Mouse (Mus musculus) midbrain, embryonic 14.5 days (tissue): ENCODE data around the gene Plxnc1. TPM values are rescaled to one million over a fixed set of nuclear protein-coding genes. Genes with fewer than 3 reads are reported as not detected.

Source experiments
- ATAC-seq: fragments of 200-750 bp; cut with Nextera tagmentation; 2 replicates; pipeline ENCODE4 v1.8.0; 2017; ENCODE audit warnings: moderate number of reproducible peaks, moderate library complexity; ENCODE audit not compliant: low FRiP score, low TSS enrichment
- DNase-seq: peaks from one replicate; pipeline ENCODE4 v3.0.0-alpha.2; 2015
- H3K27ac ChIP-seq: fragments of 300-500 bp; sonication (generic); replicated peaks from 2 replicates; pipeline ENCODE4 v1.5.1; 2014; ENCODE audit warnings: mild to moderate bottlenecking, low read depth, low read length, moderate library complexity
- H3K27me3 ChIP-seq: fragments of 300-500 bp; sonication (generic); 2 replicates; pipeline ENCODE4 v1.6.1; 2014; ENCODE audit warnings: low read length, control low read depth, mixed read lengths; ENCODE audit not compliant: control insufficient read depth, insufficient read depth
- H3K36me3 ChIP-seq: fragments of 300-500 bp; sonication (generic); 2 replicates; pipeline ENCODE4 v1.6.1; 2014; ENCODE audit warnings: low read length, control low read depth; ENCODE audit not compliant: control insufficient read depth, insufficient read depth
- H3K4me1 ChIP-seq: fragments of 300-500 bp; sonication (generic); 2 replicates; pipeline ENCODE4 v1.6.1; 2014; ENCODE audit warnings: mild to moderate bottlenecking, antibody characterized with exemption, low read length, control low read depth; ENCODE audit not compliant: control insufficient read depth, insufficient read depth
- H3K4me2 ChIP-seq: fragments of 300-500 bp; sonication (generic); 2 replicates; pipeline ENCODE4 v1.6.1; 2014; ENCODE audit warnings: mild to moderate bottlenecking, low read length, moderate library complexity
- H3K4me3 ChIP-seq: fragments of 300-500 bp; sonication (generic); replicated peaks from 2 replicates; pipeline ENCODE4 v1.5.1; 2014; ENCODE audit warnings: low read depth, low read length
- H3K9ac ChIP-seq: fragments of 300-500 bp; sonication (generic); replicated peaks from 2 replicates; pipeline ENCODE4 v1.6.1; 2014; ENCODE audit warnings: mild to moderate bottlenecking, low read length, moderate library complexity
- H3K9me3 ChIP-seq: fragments of 300-500 bp; sonication (generic); 2 replicates; pipeline ENCODE4 v1.6.1; 2016; ENCODE audit warnings: low read length, control low read depth, mixed read lengths; ENCODE audit not compliant: control insufficient read depth
- WGBS: fragments of 180-500 bp; shearing (Covaris S2); extraction: QIAGEN DNeasy Blood & Tissue Kit; methylation state at CpG from one replicate; pipeline ENCODE4 v1.1.7; 2014; 5-methylcytosine and 5-hydroxymethylcytosine counted together
- polyA plus RNA-seq: library from polyadenylated mRNA; unstranded; fragments of >200 nt; fragmentation: Nextera tagmentation; extraction: Ambion mirVana; gene quantifications from 2 replicates; pipeline ENCODE4 v1.2.1, GENCODE M21; 2014

The Plxnc1 gene
- polyA plus RNA-seq: 23.0 and 23.4 TPM in 2 replicates

DNA sequence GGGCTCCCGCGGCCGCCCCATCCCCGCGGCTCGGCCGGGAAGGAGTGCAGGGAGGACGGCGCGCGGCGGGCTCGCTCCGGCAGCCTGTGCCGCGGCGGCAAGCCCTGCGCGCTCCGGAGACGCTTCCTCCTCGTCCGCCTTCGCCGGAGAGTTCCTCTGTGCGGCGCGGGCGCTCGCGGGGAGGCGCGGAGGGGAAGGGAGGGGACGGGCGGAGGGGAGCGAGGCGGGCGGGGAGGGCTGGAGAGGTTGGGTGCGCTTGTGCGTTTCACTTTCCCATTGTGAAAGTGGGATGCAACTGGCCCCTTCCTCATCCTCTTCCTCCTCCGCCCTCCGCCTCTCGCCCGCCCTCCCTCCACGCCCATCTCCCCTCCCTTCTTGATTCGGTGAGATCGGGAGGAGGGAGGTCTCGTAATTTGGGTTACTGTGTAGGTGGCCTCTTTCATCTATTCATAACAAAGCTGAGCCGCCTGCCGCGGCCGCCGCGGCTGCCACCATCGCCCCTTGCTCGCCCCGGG, at the start of gene Plxnc1:
Plxnc1 (minus strand) TSS at position 145 of the 515 bp plus-strand sequence.
- H3K36me3 ChIP-seq: no peaks in the 10 kb centered on the region
- peak; percentile 70 for ATAC-seq
- peak within 1 kb of the TSS; percentile 93 for H3K9ac ChIP-seq
- H3K9me3 ChIP-seq: no peaks in the 10 kb centered on the region
- H3K4me2 ChIP-seq: peak within 1 kb of the TSS; percentile 76
- peak within 1 kb of the TSS; percentile 96 for H3K27ac ChIP-seq
- peak within 1 kb of the TSS; percentile 76 for H3K4me3 ChIP-seq
- peaks cover 24% of the 10 kb centered on the region for H3K4me1 ChIP-seq
- peak; percentile 88 for DNase-seq
- WGBS: under 1% methylated on average over 33 of the region's 57 CpGs
- H3K27me3 ChIP-seq: no peaks in the 10 kb centered on the region

DNA sequence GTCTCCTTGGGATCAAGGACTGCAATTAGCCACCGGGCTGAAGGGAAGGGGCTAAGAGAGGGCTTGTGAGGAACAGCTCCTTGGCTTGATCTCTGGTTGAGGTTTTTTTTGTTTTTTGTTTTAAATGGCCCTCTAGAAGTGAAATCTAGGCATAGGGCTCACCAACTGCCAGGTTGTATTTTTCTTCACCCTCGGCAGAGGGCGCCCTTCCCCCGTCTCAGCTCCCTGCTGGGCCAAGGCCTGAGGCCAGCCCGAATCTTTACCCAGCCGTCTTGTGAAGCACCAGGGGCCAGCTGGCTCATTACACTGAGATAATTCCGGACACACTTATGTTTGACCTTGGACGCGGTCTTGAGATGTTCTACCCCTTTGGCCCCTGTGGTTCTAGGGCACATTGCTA, 47.5 kb upstream of the Plxnc1 start:
- H3K4me2 ChIP-seq: peak overlapping the region; percentile 38; the same call in 1 of the 2 replicates
- no peaks in the 10 kb centered on the region for H3K27me3 ChIP-seq
- no peak overlapping the region for H3K9ac ChIP-seq
- H3K27ac ChIP-seq: no peak overlapping the region
- ATAC-seq (peak; percentile 43; the same call in 1 of the 2 replicates), DNase-seq (peak; percentile 82)
- no peaks in the 10 kb centered on the region for H3K9me3 ChIP-seq
- no peak overlapping the region for H3K4me3 ChIP-seq
- H3K36me3 ChIP-seq: no peaks in the 10 kb centered on the region
- H3K4me1 ChIP-seq: peaks cover 8% of the 10 kb centered on the region
- WGBS: 7% methylated on average over 9 of the region's 9 CpGs

DNA sequence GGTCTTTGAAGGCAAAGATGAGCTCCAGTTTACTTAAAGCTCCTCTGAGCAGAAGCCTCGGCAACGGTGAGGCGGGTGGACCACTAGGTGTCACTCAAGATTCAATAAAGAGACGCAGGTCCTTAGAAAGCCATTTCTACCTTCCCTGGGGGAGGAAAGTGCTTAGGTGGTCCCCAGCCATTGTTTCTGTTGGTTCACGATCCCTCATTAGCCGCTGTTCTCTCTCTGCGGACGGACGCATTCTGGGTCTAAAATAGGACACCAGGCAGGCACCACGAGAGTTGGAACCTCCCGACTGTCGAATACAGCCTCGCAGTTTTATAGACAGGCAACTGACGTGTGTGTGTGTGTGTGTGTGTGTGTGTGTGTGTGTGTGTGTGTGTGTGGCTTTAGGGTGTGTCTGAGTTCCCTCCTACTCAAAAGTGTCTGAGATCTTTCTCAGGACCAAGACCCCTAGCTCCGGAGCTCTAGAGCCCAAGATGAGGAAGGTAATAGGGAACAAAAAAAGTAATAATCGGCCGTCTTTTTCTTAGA, 47.0 kb upstream of the Plxnc1 start:
- peak overlapping the region; percentile 38 for H3K4me2 ChIP-seq
- H3K4me3 ChIP-seq: 0 out of 2 replicates have a peak overlapping the region, but pooled peaks have one; percentile 5
- H3K27me3 ChIP-seq: no peaks in the 10 kb centered on the region
- no peaks in the 10 kb centered on the region for H3K36me3 ChIP-seq
- H3K9me3 ChIP-seq: no peaks in the 10 kb centered on the region
- 0 out of 2 replicates have a peak overlapping the region, but pooled peaks have one; percentile 37 for H3K27ac ChIP-seq
- H3K9ac ChIP-seq: no peak overlapping the region
- 12% methylated on average over 17 of the region's 17 CpGs for WGBS
- ATAC-seq (peak; percentile 55; the same call in 1 of the 2 replicates), DNase-seq (peak; percentile 91)
- peaks cover 8% of the 10 kb centered on the region for H3K4me1 ChIP-seq

DNA sequence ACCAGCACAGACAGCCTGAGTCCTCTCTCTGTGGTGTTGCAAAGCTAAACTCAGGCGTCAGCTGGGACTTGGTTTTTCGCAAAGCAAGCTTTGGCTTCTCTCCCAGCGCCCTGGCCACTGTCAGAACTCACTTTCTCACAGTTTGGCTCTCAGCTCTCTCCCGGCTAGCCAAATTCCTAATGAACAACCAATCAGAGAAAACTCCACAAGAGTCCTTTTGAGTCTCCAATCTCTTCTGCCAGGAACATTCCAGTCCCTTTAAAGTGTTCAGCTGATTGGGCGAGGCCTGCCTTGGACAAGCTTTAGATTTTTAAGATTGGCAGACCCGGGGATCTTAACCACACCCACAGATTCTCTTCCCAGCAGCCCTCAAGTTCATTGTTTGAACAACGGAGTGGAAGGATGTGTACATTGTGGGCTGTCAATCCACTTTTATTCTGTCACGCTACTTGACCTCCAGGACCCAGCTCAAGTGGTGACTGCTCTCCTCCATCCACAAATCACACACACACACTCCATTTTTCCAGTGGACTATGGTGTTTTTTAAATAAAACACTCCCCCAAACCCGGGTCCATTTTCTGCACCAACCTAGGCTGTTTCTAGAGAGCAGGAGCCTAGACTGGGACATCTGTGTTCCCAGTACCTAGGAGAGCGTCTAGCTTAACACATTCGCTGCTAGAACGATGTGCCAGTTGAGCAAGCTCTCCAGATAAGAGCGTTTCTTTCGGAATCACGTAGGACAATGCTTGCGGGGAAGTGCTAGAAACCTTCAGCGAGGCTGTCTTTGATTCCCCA, 46.3 kb upstream of the Plxnc1 start:
- peak overlapping the region; percentile 37; the same call in 1 of the 2 replicates for H3K27ac ChIP-seq
- 0 out of 2 replicates have a peak overlapping the region, but pooled peaks have one; percentile 5 for H3K4me3 ChIP-seq
- H3K36me3 ChIP-seq: no peaks in the 10 kb centered on the region
- no peak overlapping the region for H3K9ac ChIP-seq
- ATAC-seq (peak; percentile 20; the same call in 1 of the 2 replicates), DNase-seq (peak; percentile 69)
- peaks cover 8% of the 10 kb centered on the region for H3K4me1 ChIP-seq
- WGBS: 16% methylated on average over 17 of the region's 17 CpGs
- H3K9me3 ChIP-seq: no peaks in the 10 kb centered on the region
- H3K4me2 ChIP-seq: peak overlapping the region; percentile 38
- H3K27me3 ChIP-seq: no peaks in the 10 kb centered on the region

DNA sequence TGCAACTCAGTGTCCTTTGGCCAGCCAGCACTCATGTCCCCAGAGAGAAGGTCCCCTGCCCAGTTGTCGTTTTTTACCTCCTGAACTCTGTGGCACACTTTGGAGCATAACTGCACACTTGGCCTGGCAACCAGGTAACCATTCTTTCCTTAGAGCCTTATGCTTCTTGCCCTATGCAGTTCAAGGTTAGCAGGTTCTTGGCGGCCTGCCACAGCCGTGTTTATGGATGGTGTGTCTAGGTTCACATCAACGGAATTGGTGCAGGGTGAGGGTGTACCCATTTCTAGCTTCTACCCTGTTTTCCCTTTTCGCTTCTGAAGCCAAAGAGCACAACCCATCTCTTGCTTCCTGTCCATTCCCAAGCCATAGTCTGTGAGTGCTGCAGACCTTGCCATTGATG, 44.7 kb upstream of the Plxnc1 start:
- Histone ChIP-seq H3K27me3 (no peaks in the 10 kb centered on the region), H3K9me3 (no peaks in the 10 kb centered on the region), H3K36me3 (no peaks in the 10 kb centered on the region), H3K4me1 (peaks cover 8% of the 10 kb centered on the region), H3K9ac (no peak overlapping the region), H3K4me3 (no peak overlapping the region), H3K27ac (no peak overlapping the region), H3K4me2 (no peak overlapping the region)
- WGBS: 93% methylated on average over 5 of the region's 5 CpGs
- ATAC-seq (no peak), DNase-seq (no peak)

DNA sequence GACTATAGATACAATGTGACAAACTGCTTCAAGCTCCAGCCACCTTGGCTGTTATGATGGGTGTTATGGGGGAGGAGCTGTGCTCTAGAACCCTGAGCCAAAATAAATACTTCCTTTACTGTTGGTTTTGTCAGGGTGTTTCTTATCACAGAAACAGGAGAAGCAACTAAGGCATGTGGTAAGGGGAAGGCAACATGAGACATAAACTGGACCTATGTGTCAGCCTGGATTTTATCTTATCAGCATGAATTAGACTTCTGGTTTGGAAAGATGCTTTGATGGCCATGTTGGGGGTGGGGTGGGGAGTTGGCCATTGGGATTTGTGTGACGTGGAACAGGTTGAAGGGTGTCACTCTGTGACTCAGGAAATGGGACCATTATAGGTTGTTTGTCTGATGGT, 40.5 kb upstream of the Plxnc1 start:
- H3K9me3 ChIP-seq: no peaks in the 10 kb centered on the region
- H3K36me3 ChIP-seq: no peaks in the 10 kb centered on the region
- H3K27me3 ChIP-seq: no peaks in the 10 kb centered on the region
- 72% methylated on average over 1 of the region's 1 CpGs for WGBS
- DNase-seq: no peak
- H3K4me2 ChIP-seq: no peak overlapping the region
- no peak overlapping the region for H3K9ac ChIP-seq
- no peak overlapping the region for H3K4me3 ChIP-seq
- no peak overlapping the region for H3K27ac ChIP-seq
- ATAC-seq: no peak
- H3K4me1 ChIP-seq: peaks cover 15% of the 10 kb centered on the region

DNA sequence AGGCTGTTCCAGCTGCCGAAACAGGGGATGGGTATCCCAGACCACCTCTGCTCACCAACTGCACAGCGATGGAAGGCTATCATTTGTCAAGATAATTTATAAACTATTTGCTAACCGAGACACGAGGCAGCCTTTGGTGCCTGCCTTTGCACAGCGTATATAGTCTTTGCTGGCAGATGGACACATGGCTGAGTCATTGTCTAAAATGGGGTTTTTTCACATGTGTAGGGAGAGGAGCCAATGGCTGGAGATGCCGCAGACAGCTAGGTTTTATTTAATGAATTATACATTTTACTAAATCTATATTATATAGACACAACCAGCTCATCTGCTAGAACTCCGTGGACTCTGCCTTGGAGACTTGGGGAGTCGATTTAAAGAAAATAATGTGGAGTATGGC, 37.9 kb upstream of the Plxnc1 start:
- no peak overlapping the region for H3K4me3 ChIP-seq
- ATAC-seq (no peak), DNase-seq (no peak)
- 80% methylated on average over 8 of the region's 8 CpGs for WGBS
- H3K4me1 ChIP-seq: peaks cover 34% of the 10 kb centered on the region
- no peak overlapping the region for H3K4me2 ChIP-seq
- no peak overlapping the region for H3K9ac ChIP-seq
- H3K27me3 ChIP-seq: no peaks in the 10 kb centered on the region
- H3K27ac ChIP-seq: peak overlapping the region; percentile 68
- H3K36me3 ChIP-seq: no peaks in the 10 kb centered on the region
- H3K9me3 ChIP-seq: no peaks in the 10 kb centered on the region

DNA sequence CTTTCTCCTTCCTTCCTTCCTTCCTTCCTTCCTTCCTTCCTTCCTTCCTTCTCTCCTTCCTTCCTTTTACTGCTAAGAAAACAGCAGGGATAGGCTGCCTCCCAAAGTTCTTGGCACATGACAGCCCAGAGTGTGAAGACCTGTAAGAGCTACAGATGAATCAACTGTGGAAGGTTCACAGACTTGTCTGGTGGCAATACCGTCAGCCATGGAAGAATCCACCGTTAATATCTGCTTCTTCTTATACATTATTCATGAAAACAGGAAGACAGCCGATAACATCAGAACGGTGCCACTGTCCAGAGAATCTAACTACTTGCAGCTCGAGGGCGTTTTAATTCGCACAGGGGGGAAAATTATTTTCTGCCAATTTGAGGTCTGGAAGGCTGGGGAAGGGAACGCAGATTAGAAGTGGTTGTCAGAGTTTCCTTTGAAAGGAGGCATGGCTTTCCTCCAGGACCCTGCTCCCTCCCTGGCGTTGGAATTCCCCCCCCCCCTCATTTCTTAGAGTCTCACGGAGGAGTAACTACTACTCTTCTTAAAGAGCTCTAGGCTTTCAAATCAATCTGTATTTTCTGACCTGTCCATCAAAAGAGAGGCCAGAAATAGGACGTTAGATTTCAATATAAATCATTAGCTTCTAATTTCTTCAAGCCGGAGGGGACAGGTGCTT, 37.0 kb upstream of the Plxnc1 start:
- H3K9me3 ChIP-seq: no peaks in the 10 kb centered on the region
- H3K9ac ChIP-seq: no peak overlapping the region
- peak; percentile 40; the same call in 1 of the 2 replicates for ATAC-seq
- peak overlapping the region; percentile 43 for H3K4me2 ChIP-seq
- no peaks in the 10 kb centered on the region for H3K27me3 ChIP-seq
- peak overlapping the region; percentile 68 for H3K27ac ChIP-seq
- H3K4me1 ChIP-seq: peaks cover 34% of the 10 kb centered on the region
- H3K4me3 ChIP-seq: no peak overlapping the region
- peak; percentile 76 for DNase-seq
- H3K36me3 ChIP-seq: no peaks in the 10 kb centered on the region
- WGBS: 14% methylated on average over 12 of the region's 12 CpGs
